Mouse (Mus musculus): Measurements from ENCODE around the gene Reps2.

GRCm38 (mm10) chrX:162641764-162642163, 1.7 kb downstream of the Reps2 start:
- TF ChIP-seq EP300 (IDR thresholded peaks at IDR 0.05; ENCODE audit: insufficient read depth, low read depth, low read length), result no peak
- no peak for TF ChIP-seq CTCF (IDR thresholded peaks at IDR 0.05; ENCODE audit: low read depth, low read length)
